In genomic region chr10:21631481-21631880, GRCm38 (mm10) we compare ENCODE assay signal across 32 mouse cellular contexts. TPM values are rescaled to one million over a fixed set of nuclear protein-coding genes. Genes with fewer than 3 reads are reported as not detected.
DNase-seq lines count a peak whose midpoint lies in the region; ATAC-seq lines count a peak whose summit lies in the region.
"Had no signal": no experiment of that assay in that cellular context is flagged by ENCODE, and none has a peak within 500 bp of the region (broad histone marks: within the 10 kb centered on the region; RNA-seq: fewer than 3 reads in every experiment).

No protein-coding gene starts in this region.

- no peak overlapping the region for H3K27ac ChIP-seq in kidney, embryonic 14.5 days (ENCODE audit: low read depth, low read length)
- H3K27ac ChIP-seq: embryonic facial prominence, embryonic 13.5 days; forebrain, embryonic 12.5 days; hindbrain, embryonic 15.5 days; intestine, embryonic 15.5 days; neural tube, embryonic 12.5 days; stomach, embryonic 15.5 days had no signal

- no peaks in the 10 kb centered on the region for H3K27me3 ChIP-seq in kidney, embryonic 14.5 days (ENCODE audit: control insufficient read depth, insufficient read depth, low read length)
- H3K27me3 ChIP-seq: embryonic facial prominence, embryonic 13.5 days; forebrain, embryonic 12.5 days; hindbrain, embryonic 15.5 days; intestine, embryonic 15.5 days; neural tube, embryonic 12.5 days; stomach, embryonic 15.5 days had no signal

- no peak overlapping the region for H3K4me3 ChIP-seq in kidney, embryonic 14.5 days (ENCODE audit: low read length)
- H3K4me3 ChIP-seq: embryonic facial prominence, embryonic 13.5 days; erythroblast, embryonic 14.5 days; forebrain, embryonic 12.5 days; hindbrain, embryonic 15.5 days; intestine, embryonic 15.5 days; neural tube, embryonic 12.5 days; stomach, embryonic 15.5 days had no signal

- WGBS in kidney, embryonic 14.5 days = 94% methylated on average over 1 of the region's 1 CpGs

- no peak overlapping the region for H3K9ac ChIP-seq in kidney, embryonic 14.5 days (ENCODE audit: low read depth, low read length)
- H3K9ac ChIP-seq: embryonic facial prominence, embryonic 13.5 days; forebrain, embryonic 12.5 days; hindbrain, embryonic 15.5 days; intestine, embryonic 15.5 days; neural tube, embryonic 12.5 days; stomach, embryonic 15.5 days had no signal

- H3K4me1 ChIP-seq in kidney, embryonic 14.5 days (ENCODE audit: control insufficient read depth, insufficient read depth, low read length) = 0 out of 2 replicates have a peak, but pooled peaks cover 3% of the 10 kb centered on the region
- H3K4me1 ChIP-seq: forebrain, embryonic 12.5 days; hindbrain, embryonic 15.5 days; intestine, embryonic 15.5 days; neural tube, embryonic 12.5 days; stomach, embryonic 15.5 days had no signal

- DNase-seq in adrenal gland, postnatal 10 days = peak; percentile 19
- no peak for DNase-seq in adrenal gland, adult (ENCODE audit: inconsistent age in 2 of 2, low spot score in 1 of 2)
- peak; percentile 27 for DNase-seq in kidney, adult 9 months
- DNase-seq in ovary, postnatal 14 days (ENCODE audit: low spot score) = peak; percentile 9
- no peak for DNase-seq in ovary, postnatal 36 days (ENCODE audit: low spot score)
- DNase-seq in kidney, postnatal 4 days = peak; percentile 34 to 55
- DNase-seq in frontal cortex, postnatal 14 days (ENCODE audit: low spot score in 2 of 2) = no peak
- DNase-seq: cerebellum, adult 2 months; cerebellum, postnatal 36 days; embryo, embryonic 11 days; layer of hippocampus, adult 9-11 months; liver; midbrain, embryonic 14.5 days; right cerebral cortex, postnatal 4 days; thymus, postnatal 25 days had no signal

- H3K4me2 ChIP-seq in kidney, embryonic 14.5 days (replicated peaks; ENCODE audit: low read depth, low read length) = no peak overlapping the region
- H3K4me2 ChIP-seq: embryonic facial prominence, embryonic 13.5 days; forebrain, embryonic 12.5 days; hindbrain, embryonic 15.5 days; intestine, embryonic 15.5 days; neural tube, embryonic 12.5 days; stomach, embryonic 15.5 days had no signal

- H3K36me3 ChIP-seq in kidney, embryonic 14.5 days (ENCODE audit: control insufficient read depth, insufficient read depth, low read length) = no peaks in the 10 kb centered on the region
- H3K36me3 ChIP-seq: embryonic facial prominence, embryonic 13.5 days; forebrain, embryonic 12.5 days; hindbrain, embryonic 15.5 days; intestine, embryonic 15.5 days; neural tube, embryonic 12.5 days; stomach, embryonic 15.5 days had no signal

- H3K9me3 ChIP-seq in kidney, embryonic 14.5 days (ENCODE audit: control insufficient read depth, low read length) = no peaks in the 10 kb centered on the region
- H3K9me3 ChIP-seq: embryonic facial prominence, embryonic 13.5 days; forebrain, embryonic 12.5 days; hindbrain, embryonic 15.5 days; intestine, embryonic 15.5 days; neural tube, embryonic 12.5 days; stomach, embryonic 15.5 days had no signal

- ATAC-seq in kidney, embryonic 14.5 days (ENCODE audit: low FRiP score, low TSS enrichment) = no peak
- ATAC-seq: intestine, embryonic 15.5 days had no signal

RNA-seq across cellular contexts. Expression of gene 1700020N01Rik, which starts 38.5 kb away (rescaled TPM):
- not detected for total RNA-seq in adrenal gland, postnatal 10 days (2021)
- polyA plus RNA-seq in kidney, embryonic 14.5 days (2014; fragmentation: Nextera tagmentation; extraction: Ambion mirVana) = not detected in 2 replicates
- total RNA-seq: adrenal gland, adult 18-20 months; gastrocnemius, postnatal 36 days; heart, adult 8-10 months; hematopoietic stem cell, adult 5-6 weeks; left cerebral cortex, adult 18-20 months; left cerebral cortex, postnatal 36 days; megakaryocyte-erythroid progenitor cell, adult 5-6 weeks had no signal
- polyA plus RNA-seq: cerebellum, adult 2 months; embryonic facial prominence, embryonic 13.5 days; erythroblast, embryonic 14.5 days; forebrain, embryonic 12.5 days; hindbrain, embryonic 15.5 days; intestine, embryonic 15.5 days; large intestine, adult 2 months; liver, embryonic 16.5 days; midbrain, embryonic 14.5 days; neural tube, embryonic 12.5 days; stomach, embryonic 15.5 days had no signal

Comparison
In these comparisons a context has a peak if more than half of its experiments do, and no peak if none do; other contexts are left out.
1. DNase-seq: peak in adrenal gland, postnatal 10 days (single experiment), kidney, adult 9 months (single experiment), ovary, postnatal 14 days (single experiment) and kidney, postnatal 4 days (2 of 2); none in adrenal gland, adult (0 of 2), ovary, postnatal 36 days (single experiment) and frontal cortex, postnatal 14 days (0 of 2).